Mouse (Mus musculus) spleen, adult 2 months (tissue): ENCODE data around the gene Cep170b.

Experiments
- CTCF ChIP-seq: fragments of 200-500 bp; IDR thresholded peaks from 2 replicates; pipeline ENCODE4 v1.5.1; 2011; ENCODE audit warnings: mild to moderate bottlenecking, inconsistent platforms; ENCODE audit not compliant: insufficient read depth, insufficient read length, insufficient replicate concordance; ENCODE audit errors: extremely low read depth
- POLR2A ChIP-seq: fragments of 200-500 bp; IDR thresholded peaks from 2 replicates; pipeline ENCODE4 v1.6.1; 2011; ENCODE audit warnings: low read depth, low read length, inconsistent platforms

GRCm38 (mm10) chr12:112774481-112774880 lies 54.2 kb downstream of the Cep170b start:
- TF ChIP-seq POLR2A: no peak
- no peak for TF ChIP-seq CTCF
